Mouse (Mus musculus) CH12.LX (cell line): ENCODE measurements around the gene Tshz2. TPM values are rescaled to one million over a fixed set of nuclear protein-coding genes. Genes with fewer than 3 reads are reported as not detected.

Experiments
- DNase-seq: peaks from one replicate; pipeline ENCODE4 v3.0.0-alpha.2; 2013; ENCODE audit errors: extremely low read depth
- H3K27ac ChIP-seq: 2 replicates; pipeline ENCODE4 v1.5.1; 2012; ENCODE audit warnings: low read depth, mild to moderate bottlenecking, control low read depth, moderate library complexity; ENCODE audit not compliant: insufficient read depth
- H3K27me3 ChIP-seq: replicated peaks from 2 replicates; pipeline ENCODE3; 2012; ENCODE audit warnings: inconsistent platforms
- H3K36me3 ChIP-seq, 2 experiments: replicated peaks in 1 of 2; 2 replicates each; pipeline versions ENCODE3 to v1.6.1; 2012; ENCODE audit warnings: inconsistent platforms in 1 of 2, low read length in 1 of 2, mild to moderate bottlenecking in 1 of 2, mixed read lengths in 1 of 2, moderate library complexity in 1 of 2; ENCODE audit not compliant: control insufficient read depth in 1 of 2, insufficient read depth in 1 of 2
- H3K4me1 ChIP-seq, 2 experiments: 2 replicates each; pipeline ENCODE4 v1.6.1; 2012; ENCODE audit warnings: inconsistent platforms in 1 of 2, moderate library complexity in 1 of 2; ENCODE audit not compliant: insufficient read depth in 2 of 2, control insufficient read depth in 1 of 2
- H3K4me2 ChIP-seq: 2 replicates; pipeline ENCODE4 v1.6.1; 2012; ENCODE audit warnings: low read depth, mild to moderate bottlenecking, control low read depth; ENCODE audit not compliant: poor library complexity, insufficient read depth, severe bottlenecking
- H3K4me3 ChIP-seq, 3 experiments: fragments of 150-350 bp in 1 of 3; sonication (generic) in 1 of 3; replicated peaks in 1 of 3; 2 replicates each; pipeline versions ENCODE3 to v1.5.1; 2011 to 2012; ENCODE audit warnings: low read depth in 2 of 3, low read length in 2 of 3, mild to moderate bottlenecking in 2 of 3, moderate library complexity in 2 of 3, control low read depth in 1 of 3, improper control_type of control experiment in 1 of 3, inconsistent platforms in 1 of 3, mixed read lengths in 1 of 3; ENCODE audit not compliant: poor library complexity in 1 of 3
- H3K79me2 ChIP-seq: replicated peaks from 2 replicates; pipeline ENCODE4 v1.6.1; 2012; ENCODE audit warnings: mild to moderate bottlenecking, moderate library complexity; ENCODE audit not compliant: control insufficient read depth, poor library complexity, insufficient read depth, severe bottlenecking; ENCODE audit errors: extremely low read depth
- H3K9ac ChIP-seq: 2 replicates; pipeline ENCODE4 v1.6.1; 2012; ENCODE audit warnings: low read depth, mild to moderate bottlenecking, control low read depth, moderate library complexity; ENCODE audit not compliant: insufficient read depth
- H3K9me3 ChIP-seq: replicated peaks from 2 replicates; pipeline ENCODE3; 2012; ENCODE audit warnings: low read length, inconsistent platforms, mixed read lengths
- BHLHE40 ChIP-seq: IDR thresholded peaks from 2 replicates; pipeline ENCODE4 v1.6.1; 2011; ENCODE audit warnings: mild to moderate bottlenecking, low read depth, low read length, improper control_type of control experiment
- CHD2 ChIP-seq: IDR thresholded peaks from 2 replicates; pipeline ENCODE4 v1.6.1; 2011; ENCODE audit warnings: low read length, improper control_type of control experiment
- E2F4 ChIP-seq: IDR thresholded peaks from 2 replicates; pipeline ENCODE4 v1.6.1; 2011; ENCODE audit warnings: low read depth, low read length, improper control_type of control experiment; ENCODE audit not compliant: insufficient replicate concordance
- EP300 ChIP-seq: IDR thresholded peaks from 2 replicates; pipeline ENCODE4 v1.6.1; 2011; ENCODE audit warnings: low read length, improper control_type of control experiment
- ETS1 ChIP-seq: conservative IDR thresholded peaks from 2 replicates; pipeline ENCODE4 v1.6.1; 2012; ENCODE audit warnings: low read depth, mild to moderate bottlenecking, inconsistent platforms, low read length, improper control_type of control experiment, moderate library complexity
- GABPA ChIP-seq: IDR thresholded peaks from 2 replicates; pipeline ENCODE4 v1.6.1; 2012; ENCODE audit warnings: low read depth, low read length, improper control_type of control experiment, inconsistent platforms; ENCODE audit not compliant: insufficient replicate concordance
- HCFC1 ChIP-seq: IDR thresholded peaks from 2 replicates; pipeline ENCODE4 v1.6.1; 2012; ENCODE audit warnings: low read depth, mild to moderate bottlenecking, inconsistent platforms, low read length, improper control_type of control experiment
- KAT2A ChIP-seq: IDR thresholded peaks from 2 replicates; pipeline ENCODE4 v1.6.1; 2012; ENCODE audit warnings: low read length, improper control_type of control experiment, inconsistent platforms; ENCODE audit not compliant: insufficient replicate concordance
- MEF2A ChIP-seq: IDR thresholded peaks from 2 replicates; pipeline ENCODE4 v1.6.1; 2014; ENCODE audit warnings: low read depth, mild to moderate bottlenecking, inconsistent platforms, low read length, improper control_type of control experiment, borderline replicate concordance
- MXI1 ChIP-seq: IDR thresholded peaks from 2 replicates; pipeline ENCODE4 v1.6.1; 2011; ENCODE audit warnings: mild to moderate bottlenecking, low read depth, low read length, improper control_type of control experiment
- SIN3A ChIP-seq: IDR thresholded peaks from 2 replicates; pipeline ENCODE4 v1.6.1; 2012; ENCODE audit warnings: low read length, improper control_type of control experiment, inconsistent platforms
- SMC3 ChIP-seq: IDR thresholded peaks from 2 replicates; pipeline ENCODE4 v1.6.1; 2011; ENCODE audit warnings: low read depth, low read length, improper control_type of control experiment
- TBP ChIP-seq: conservative IDR thresholded peaks from 2 replicates; pipeline ENCODE4 v1.6.1; 2011; ENCODE audit warnings: low read depth, low read length, improper control_type of control experiment
- TCF12 ChIP-seq: IDR thresholded peaks from 2 replicates; pipeline ENCODE4 v1.6.1; 2014; ENCODE audit warnings: low read depth, mild to moderate bottlenecking, inconsistent platforms, low read length, improper control_type of control experiment
- ZC3H11A ChIP-seq: IDR thresholded peaks from 2 replicates; pipeline ENCODE4 v1.6.1; 2012; ENCODE audit warnings: low read depth, mild to moderate bottlenecking, inconsistent platforms, low read length, improper control_type of control experiment
- ZKSCAN1 ChIP-seq: IDR thresholded peaks from 2 replicates; pipeline ENCODE4 v1.6.1; 2012; ENCODE audit warnings: low read depth, inconsistent platforms, low read length, improper control_type of control experiment, borderline replicate concordance
- dilution Hi-C: fragments of 300-500 bp; cut with MboI; formaldehyde crosslinking; loops from 2 replicates; pipeline ENCODE4 v1.14.3; 2020; ENCODE audit warnings: low sequenced_read_pairs; ENCODE audit not compliant: extremely low pct_unique_long_range_greater_than_20kb, extremely low pct_ligation_motif_present
- in situ Hi-C: fragments of 300-500 bp; cut with MboI; formaldehyde crosslinking; loops from 3 replicates; pipeline ENCODE4 v1.14.3; 2019; ENCODE audit warnings: low sequenced_read_pairs, low pct_ligation_motif_present, low pct_unique_long_range_greater_than_20kb, mixed read lengths
- polyA plus RNA-seq: library from polyadenylated mRNA; unstranded; fragments of >175 nt; gene quantifications from 2 replicates; pipeline ENCODE4 v1.2.1, GENCODE M21; 2012; ENCODE audit warnings: low read depth; ENCODE audit not compliant: insufficient read length
- total RNA-seq, 2 experiments: library from RNA; depleted of rRNA; stranded (reverse); fragments of 300-350 nt in 1 of 2; fragments of >200 nt in 1 of 2; gene quantifications; 2 replicates each; pipeline ENCODE4 v1.2.3; 2012 to 2014

Tshz2 gene
- total and polyA plus RNA-seq, 3 experiments: not detected

DNA sequence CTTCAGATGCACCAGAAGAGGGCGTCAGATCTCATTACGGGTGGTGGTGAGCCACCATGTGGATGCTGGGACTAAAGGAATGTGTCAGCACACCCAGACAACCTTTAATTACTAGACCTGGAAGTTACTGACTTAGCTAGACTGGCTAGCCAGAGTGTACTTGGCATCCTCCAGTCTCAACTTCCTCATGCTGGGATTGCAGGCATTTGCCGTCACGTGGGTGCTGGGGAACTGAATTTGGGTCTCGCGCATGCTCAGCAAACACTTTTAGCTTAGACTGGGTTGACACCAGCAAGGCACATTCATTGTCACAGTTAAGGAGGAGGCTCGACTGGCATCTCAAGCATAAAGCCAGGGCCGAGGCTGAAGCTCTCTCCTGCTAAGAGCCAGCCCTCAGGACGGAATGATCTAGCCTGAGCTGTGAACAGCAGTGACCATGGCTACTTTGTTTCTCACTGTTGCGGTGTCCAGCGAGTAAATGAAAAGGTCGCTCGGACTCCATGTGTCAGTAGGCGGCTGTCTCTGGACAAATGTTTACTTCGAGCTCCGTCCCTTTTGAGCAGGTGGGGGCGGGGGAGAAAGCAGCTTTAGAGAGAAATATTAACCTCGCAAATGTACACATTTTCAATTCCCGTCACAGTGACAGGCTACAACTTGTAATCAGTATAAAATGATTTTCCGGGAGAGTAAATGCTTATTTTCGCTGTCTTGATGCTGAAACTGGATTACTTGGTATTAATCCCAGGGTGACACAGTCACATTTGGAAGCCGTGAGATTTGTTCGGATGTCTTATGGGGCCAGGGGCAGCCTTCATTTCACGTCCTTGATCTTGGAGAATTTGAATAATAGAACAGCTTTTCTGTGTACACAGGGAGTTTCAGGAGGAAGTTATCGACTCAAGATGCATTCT is 370.0 kb downstream of the Tshz2 start:
- Histone ChIP-seq H3K4me2 (no peak overlapping the region), H3K27ac (no peak overlapping the region), H3K79me2 (no peaks in the 10 kb centered on the region), H3K9me3 (peaks cover 83% of the 10 kb centered on the region), H3K4me3 (no peak overlapping the region), H3K27me3 (no peaks in the 10 kb centered on the region), H3K4me1 (no peaks in the 10 kb centered on the region), H3K36me3 (no peaks in the 10 kb centered on the region), H3K9ac (no peak overlapping the region)
- in situ Hi-C loops: no loop called here
- dilution Hi-C loops: no loop called here
- no peak for DNase-seq
- TF ChIP-seq TBP (no peak), GABPA (no peak), EP300 (no peak), SIN3A (no peak), BHLHE40 (no peak), MEF2A (no peak), MXI1 (no peak), ETS1 (no peak), KAT2A (no peak), SMC3 (no peak), E2F4 (no peak), ZC3H11A (no peak), HCFC1 (no peak), CHD2 (no peak), ZKSCAN1 (no peak)

DNA sequence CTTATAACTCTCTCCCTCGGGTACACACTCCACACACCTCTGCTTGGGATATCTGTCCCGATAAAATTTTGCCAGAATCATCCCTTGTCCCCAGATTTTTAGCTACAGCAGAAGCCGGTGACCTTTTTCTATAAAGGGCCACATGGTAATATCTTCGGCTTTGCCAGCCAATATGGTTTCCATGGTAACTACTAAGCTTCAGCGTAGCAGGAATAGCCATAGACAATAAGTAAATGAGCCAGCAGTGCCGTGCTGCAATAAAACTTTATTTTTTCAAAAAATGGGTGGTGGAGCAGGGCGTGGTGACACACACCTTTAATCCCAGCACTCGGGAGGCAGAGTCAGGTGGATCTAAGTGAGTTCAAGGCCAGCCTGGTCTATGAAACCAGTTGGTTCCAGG is 370.9 kb downstream of the Tshz2 start:
- in situ Hi-C loops (no loop called here), dilution Hi-C loops (no loop called here)
- no peaks in the 10 kb centered on the region for H3K4me1 ChIP-seq
- H3K9me3 ChIP-seq: peaks cover 82% of the 10 kb centered on the region
- H3K9ac ChIP-seq: no peak overlapping the region
- H3K27ac ChIP-seq: no peak overlapping the region
- TF ChIP-seq SIN3A (no peak), TCF12 (no peak)
- H3K4me3 ChIP-seq: no peak overlapping the region
- no peaks in the 10 kb centered on the region for H3K36me3 ChIP-seq
- no peaks in the 10 kb centered on the region for H3K79me2 ChIP-seq
- H3K27me3 ChIP-seq: no peaks in the 10 kb centered on the region
- no peak for DNase-seq
- H3K4me2 ChIP-seq: no peak overlapping the region
